Mouse (Mus musculus): ENCODE measurements around the gene 4930523C07Rik.

The 4930523C07Rik gene

GRCm38 (mm10) chr1:160100996-160101395, 56.8 kb downstream of the 4930523C07Rik start:
- no peak for DNase-seq (ENCODE audit: low spot score)

- DNase-seq (ENCODE audit: low spot score) = no peak
Measured at GRCm38 (mm10) chr1:160105426-160105825, 61.2 kb downstream of the 4930523C07Rik start.

- no peak for DNase-seq (ENCODE audit: low spot score)
Measured at GRCm38 (mm10) chr1:160108604-160109003, 64.4 kb downstream of the 4930523C07Rik start.

- DNase-seq (ENCODE audit: low spot score) = no peak
Measured at GRCm38 (mm10) chr1:160123957-160124356, 79.8 kb downstream of the 4930523C07Rik start.
